Mouse (Mus musculus) frontal cortex, postnatal 36 days (tissue): ENCODE results near the gene Tmem255b.

ENCODE experiments used
- DNase-seq, 2 experiments: peaks; one replicate each; pipeline ENCODE4 v3.0.0; 2022; ENCODE audit warnings: low spot score in 2 of 2

The Tmem255b gene

GRCm38 (mm10) chr8:13446456-13446855 lies 11.5 kb downstream of the Tmem255b start:
- DNase-seq, result no peak

- DNase-seq, result no peak
Observed at GRCm38 (mm10) chr8:13448145-13448544, 13.2 kb downstream of the Tmem255b start.

GRCm38 (mm10) chr8:13451747-13452277 lies 16.8 kb downstream of the Tmem255b start:
- no peak for DNase-seq

DNA sequence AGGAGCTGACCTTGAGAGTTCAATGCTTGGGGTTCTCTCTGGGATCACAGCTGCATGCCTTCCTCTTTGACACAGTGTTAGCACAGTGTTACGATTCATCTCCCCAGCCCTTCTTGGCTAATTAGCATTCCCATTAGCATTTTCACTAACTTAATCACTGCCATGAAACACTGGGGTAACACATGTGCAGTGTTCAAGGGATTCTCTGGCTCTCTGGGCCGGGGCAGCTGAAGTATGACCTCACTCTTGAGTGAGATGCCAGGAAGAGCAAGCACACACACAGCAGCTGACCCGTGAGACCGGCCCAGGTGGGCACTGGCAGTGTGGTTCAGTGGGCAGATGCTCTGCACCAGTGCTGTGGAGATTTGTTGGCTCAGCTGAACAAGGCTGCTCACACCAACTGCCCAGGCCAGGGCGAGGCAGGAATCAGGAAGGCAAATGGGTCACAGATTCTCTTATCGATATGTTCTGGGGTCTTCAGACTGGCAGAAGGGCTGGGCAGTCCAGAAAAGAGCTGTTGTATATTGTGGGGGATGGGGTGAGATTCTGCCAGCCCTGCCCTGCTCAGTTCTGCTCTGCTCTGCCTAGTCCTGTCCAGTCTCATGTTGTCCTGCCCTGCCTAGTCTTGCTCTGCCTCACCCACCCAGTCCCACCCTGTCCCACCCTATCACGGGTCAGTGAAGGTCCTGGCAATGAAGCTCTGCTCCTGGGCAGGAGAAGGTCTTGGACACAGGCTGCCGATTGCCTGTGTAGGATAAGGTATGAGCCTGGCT lies 19.5 kb downstream of the Tmem255b start:
- DNase-seq, result peak in 1 of 2 experiments; percentile 31

GRCm38 (mm10) chr8:13455295-13455694 lies 20.3 kb downstream of the Tmem255b start:
- peak; percentile 46 to 61 for DNase-seq

GRCm38 (mm10) chr8:13459431-13459830 lies 24.4 kb downstream of the Tmem255b start:
- peak in 1 of 2 experiments; percentile 20 for DNase-seq

DNA sequence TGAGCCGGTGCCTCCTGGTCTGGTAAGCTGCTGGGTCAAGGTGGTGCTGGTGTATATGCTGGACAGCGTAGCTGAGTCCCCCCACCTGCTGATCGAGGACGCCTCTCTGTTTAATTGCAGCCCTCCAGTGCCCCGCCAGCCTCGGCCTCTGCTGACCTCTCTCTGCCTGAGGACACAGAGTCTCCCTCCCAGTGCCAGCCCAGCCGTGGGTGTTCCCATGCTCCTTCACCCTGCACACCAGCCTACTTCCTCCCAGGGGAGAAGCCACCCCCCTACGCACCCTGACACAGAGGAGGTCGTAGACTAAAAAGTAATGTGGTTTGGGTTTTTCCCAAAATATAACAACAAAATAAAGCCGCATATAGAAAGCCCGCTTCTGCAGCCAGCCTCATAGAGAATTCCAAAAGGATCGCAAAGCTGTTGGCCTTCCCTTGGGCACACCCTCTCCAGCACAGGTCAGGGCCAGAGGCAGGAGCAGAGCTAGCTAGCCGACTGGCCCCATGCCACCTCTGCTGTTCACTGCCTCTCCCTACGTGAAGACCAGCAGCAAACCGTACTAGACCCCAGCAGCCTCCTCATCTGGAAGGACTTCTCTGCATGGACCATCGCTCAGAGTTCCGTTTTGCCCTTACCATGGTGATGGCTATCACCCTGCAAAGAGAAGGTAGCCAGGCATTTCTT lies 26.2 kb downstream of the Tmem255b start:
- DNase-seq, result no peak

- peak; percentile 81 to 84 for DNase-seq
Observed at GRCm38 (mm10) chr8:13461843-13462242, 26.9 kb downstream of the Tmem255b start.

DNA sequence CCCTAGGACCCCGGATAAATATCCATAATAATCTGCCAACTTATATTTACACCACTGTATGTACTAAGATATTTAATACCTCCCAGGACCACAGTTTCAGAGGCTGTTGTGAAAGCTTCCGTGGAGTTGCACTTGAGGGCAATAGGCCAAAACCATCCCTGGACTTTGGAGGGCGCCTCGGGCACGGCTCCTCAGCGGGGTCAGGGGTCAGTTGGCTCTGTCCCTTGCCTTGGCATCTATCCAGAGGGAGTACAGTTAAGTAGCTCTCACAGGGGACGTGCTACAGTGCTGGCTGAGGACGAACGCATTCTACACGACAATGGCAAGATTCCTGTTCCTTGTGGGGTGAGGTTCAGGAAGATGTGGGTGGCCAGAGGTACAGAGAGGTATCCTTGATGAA lies 27.4 kb downstream of the Tmem255b start:
- no peak for DNase-seq

DNA sequence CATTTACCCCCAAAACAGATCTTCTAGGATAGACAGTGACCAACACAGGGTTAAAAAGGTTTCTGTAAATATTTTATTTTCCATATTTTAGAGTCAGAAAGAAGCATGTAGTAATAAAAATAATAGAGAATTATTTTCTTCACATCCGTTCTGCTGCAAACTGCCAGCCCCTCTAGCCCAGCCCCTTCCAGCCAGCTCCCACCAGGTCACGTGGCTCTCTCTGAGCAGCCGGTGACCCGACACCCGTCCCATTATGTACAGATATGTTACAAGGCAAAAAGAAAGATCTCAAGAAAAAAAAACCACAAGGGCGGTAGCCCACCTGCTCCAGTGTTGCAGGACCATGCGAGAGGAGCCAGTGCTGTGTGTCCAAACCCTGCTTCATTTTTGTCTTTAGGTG lies 30.3 kb downstream of the Tmem255b start:
- DNase-seq, result no peak

GRCm38 (mm10) chr8:13466989-13467388 lies 32.0 kb downstream of the Tmem255b start:
- DNase-seq, result peak in 1 of 2 experiments; percentile 44

GRCm38 (mm10) chr8:13468737-13469136 lies 33.7 kb downstream of the Tmem255b start:
- peak in 1 of 2 experiments; percentile 41 for DNase-seq

GRCm38 (mm10) chr8:13471484-13471883 lies 36.5 kb downstream of the Tmem255b start:
- no peak for DNase-seq

DNA sequence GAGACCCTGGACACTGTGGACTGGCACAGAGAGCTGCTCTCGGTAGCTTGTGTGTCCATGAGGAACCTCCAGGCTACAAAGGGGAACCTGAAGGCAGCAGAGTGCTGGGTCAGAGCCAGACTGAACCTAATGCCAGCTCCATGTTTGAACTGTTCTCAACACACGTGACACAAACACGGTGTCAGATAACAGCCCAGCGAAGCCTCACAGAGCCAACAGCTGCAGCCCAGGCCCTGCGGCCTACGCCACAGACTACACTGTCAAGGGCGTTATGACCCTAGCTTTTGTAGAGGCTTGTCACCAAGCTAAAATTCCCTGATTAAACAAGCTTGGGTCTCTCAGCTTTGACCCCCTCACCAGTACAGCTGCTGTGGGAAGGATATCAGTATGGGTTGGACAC lies 37.3 kb downstream of the Tmem255b start:
- no peak for DNase-seq

DNA sequence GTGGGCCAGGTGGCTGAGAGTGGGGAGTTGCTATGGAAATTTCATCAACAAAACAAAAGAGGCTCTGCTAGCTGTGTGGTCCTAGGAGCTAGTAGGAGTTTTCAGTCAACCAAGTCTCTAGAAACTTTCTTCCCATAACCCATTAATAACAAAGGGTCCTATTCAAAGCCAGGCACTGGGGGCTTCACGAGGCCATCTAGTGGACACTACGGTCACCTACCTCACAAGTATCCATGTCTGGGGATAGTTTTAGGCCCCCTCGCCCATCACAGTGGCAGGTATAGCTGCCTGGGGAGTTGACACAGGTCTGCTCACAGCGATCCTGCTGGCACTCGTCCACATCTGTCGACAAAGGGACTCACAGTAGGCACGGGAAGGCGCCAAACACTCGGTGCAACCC lies 40.9 kb downstream of the Tmem255b start:
- no peak for DNase-seq

DNA sequence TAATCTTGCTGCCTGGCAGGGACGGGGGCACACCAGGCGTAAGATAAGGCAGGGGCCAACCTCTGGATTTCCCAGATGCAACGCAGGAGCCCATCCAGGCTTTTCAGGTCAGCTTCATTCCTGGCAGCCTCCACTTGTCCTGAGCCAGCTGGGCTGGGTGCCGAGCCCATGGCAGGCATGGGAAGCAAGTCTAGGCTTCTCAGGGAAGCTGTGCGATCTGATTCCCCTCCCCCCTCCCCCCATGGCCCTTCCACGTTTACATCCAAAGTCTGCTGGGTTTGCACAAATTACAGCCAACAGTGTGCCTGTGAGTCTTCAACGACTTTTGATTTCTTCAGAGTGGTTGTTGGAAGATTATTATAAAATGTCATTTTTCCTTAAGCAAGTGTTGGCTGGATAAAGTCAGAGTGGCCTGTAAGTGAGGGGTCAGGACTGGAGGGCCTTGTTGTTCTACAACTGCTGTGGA lies 46.1 kb downstream of the Tmem255b start:
- DNase-seq, result no peak

DNA sequence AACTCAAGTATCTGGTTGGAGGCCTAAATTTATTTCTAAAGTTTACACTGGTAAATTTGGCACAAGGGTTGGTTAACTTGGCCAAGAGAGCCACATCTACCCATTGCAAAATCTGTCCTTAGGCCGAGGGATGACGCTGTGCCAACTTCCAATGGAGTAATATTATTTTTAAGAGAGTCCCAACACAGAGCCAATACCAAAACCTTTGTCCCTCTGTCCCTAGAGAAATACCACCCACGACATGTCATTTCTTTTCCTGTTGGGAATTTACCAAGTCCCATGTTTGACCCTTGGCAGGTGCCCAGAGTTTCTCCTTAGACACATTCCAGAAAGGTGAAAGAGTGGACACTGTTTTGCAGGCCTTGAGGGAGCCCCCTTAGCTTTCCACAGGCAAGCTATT lies 46.6 kb downstream of the Tmem255b start:
- no peak for DNase-seq

DNA sequence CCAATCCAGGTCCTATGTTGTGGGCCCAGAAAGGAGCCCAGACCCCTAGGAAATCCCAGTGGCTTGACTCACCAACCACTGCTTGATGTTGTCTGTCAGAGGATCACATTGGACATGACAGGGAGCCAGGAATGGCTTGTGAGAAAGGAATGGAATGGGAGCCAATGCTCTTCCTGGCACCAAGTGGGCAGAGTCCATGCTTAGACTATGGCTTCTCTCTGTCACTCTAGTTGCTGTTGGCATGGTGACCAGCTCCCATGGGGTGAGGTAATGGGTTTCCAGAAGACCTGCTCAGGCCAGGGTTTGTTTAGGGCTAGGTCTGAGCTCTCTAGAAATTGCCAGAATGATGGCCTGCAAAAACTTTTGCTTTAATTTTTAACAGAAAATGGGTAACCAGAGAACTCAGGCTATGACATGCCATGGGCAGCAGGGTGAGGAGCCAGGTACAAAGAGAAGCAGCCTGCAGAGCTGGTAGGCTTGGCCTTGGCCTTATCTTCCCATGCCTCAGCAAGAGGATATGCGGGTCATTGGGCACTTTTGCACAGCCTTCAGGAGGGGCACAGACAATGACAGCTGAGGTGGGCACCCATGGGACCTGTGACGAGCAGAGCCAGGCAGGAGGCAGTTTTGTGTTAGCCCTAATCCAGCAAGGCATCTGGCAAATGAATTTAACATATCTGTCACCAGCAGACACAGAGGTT lies 47.3 kb downstream of the Tmem255b start:
- DNase-seq, result no peak

DNA sequence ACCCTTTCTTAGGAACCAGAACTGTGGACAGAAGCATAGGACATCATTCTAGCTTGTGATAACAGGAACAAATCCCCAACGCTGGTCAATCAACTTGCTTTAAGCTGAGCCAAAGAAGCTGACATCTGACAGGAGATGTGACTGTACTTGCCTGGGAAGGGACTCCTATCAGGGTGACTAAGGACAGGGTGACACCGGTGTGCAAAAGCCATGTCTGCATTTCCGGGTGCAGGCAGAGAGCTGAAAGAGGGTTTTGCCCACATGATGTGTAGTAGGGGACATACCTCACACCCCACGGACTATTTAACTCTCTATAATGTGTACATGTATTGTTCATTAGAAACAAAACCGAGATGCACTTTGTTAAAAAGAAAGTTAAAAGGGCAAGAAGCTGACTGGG lies 48.2 kb downstream of the Tmem255b start:
- no peak for DNase-seq

- DNase-seq, result no peak
Observed at GRCm38 (mm10) chr8:13489351-13489750, 54.4 kb downstream of the Tmem255b start.

DNA sequence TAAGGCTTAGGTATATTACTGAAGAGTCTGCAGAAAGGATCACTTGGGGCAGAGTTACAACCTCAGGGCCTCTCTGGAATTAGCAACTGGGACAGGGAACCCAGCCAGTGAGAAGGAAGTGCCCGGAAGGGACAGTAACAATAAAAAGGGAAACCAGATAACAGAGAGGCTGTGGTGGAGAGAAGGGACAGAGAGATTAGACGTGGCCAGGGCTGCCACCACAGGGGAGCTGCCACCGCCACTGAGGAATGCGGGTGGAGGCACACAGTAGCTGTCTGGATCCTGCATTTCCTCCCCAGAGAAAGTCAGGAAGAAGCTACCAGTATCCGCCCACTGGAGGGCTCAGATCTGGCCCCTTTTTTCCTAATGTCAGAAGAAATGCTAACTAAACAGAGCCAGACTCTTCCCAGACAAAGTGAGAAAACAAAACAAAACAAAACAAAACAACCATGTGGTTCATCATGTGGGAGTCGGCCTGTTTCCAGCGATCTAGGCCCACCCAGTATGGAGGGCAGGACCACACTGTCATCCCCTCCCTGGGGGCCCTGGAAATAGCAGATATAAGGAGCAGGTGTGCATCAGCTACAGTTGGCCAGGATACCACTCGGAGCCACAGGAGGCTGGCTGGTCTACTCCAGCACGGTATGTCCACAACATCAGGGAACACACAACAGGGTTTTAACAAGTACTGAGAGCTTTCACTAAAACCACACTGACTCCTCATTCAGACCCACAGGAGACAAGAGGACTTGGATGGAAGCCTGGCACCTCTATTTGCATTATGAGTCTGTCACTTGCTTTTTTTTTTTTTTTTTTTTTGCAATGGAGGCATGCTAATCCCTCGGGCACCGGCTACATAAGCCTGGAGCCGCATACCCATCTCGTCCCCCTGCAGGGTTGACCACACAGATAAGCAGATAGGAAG lies 55.3 kb downstream of the Tmem255b start:
- no peak for DNase-seq
